Mouse (Mus musculus) E14TG2a.4 (cell line): Measurements from ENCODE around the gene Minar1.
A peak's percentile ranks its signal among the peaks of the same experiment; 100 is the strongest.

Experiments used
- H3K27me3 ChIP-seq: 2 replicates; pipeline ENCODE4 v1.6.1; 2014; ENCODE audit warnings: low read length, control low read depth; ENCODE audit not compliant: insufficient read depth
- H3K36me3 ChIP-seq: 2 replicates; pipeline ENCODE4 v1.6.1; 2014; ENCODE audit warnings: low read length, control low read depth; ENCODE audit not compliant: insufficient read depth
- H3K4me1 ChIP-seq: replicated peaks from 2 replicates; pipeline ENCODE4 v1.6.1; 2014; ENCODE audit warnings: low read depth, low read length, control low read depth
- H3K4me3 ChIP-seq: replicated peaks from 2 replicates; pipeline ENCODE4 v1.5.1; 2014; ENCODE audit warnings: mild to moderate bottlenecking, low read length
- H3K9me3 ChIP-seq: 2 replicates; pipeline ENCODE4 v1.6.1; 2014; ENCODE audit warnings: low read length, control low read depth
- CTCF ChIP-seq: conservative IDR thresholded peaks from 2 replicates; pipeline ENCODE4 v1.5.1; 2014; ENCODE audit warnings: low read length
- NANOG ChIP-seq: IDR thresholded peaks from 2 replicates; pipeline ENCODE4 v1.6.1; 2014; ENCODE audit warnings: borderline replicate concordance, low read length, mixed read lengths
- POU5F1 ChIP-seq: IDR thresholded peaks from 2 replicates; pipeline ENCODE4 v1.6.1; 2014; ENCODE audit warnings: low read length, borderline replicate concordance

Gene Minar1

GRCm38 (mm10) chr9:89623006-89623760 is at the start of gene Minar1:
TSS of gene Minar1 (minus strand) at chr9:89623125.
- TF ChIP-seq CTCF (no peak; the same call in 1 of the 2 replicates), NANOG (no peak), POU5F1 (no peak)
- no peaks in the 10 kb centered on the region for H3K9me3 ChIP-seq
- peak within 1 kb of the TSS; percentile 73 for H3K4me3 ChIP-seq
- no peaks in the 10 kb centered on the region for H3K36me3 ChIP-seq
- H3K27me3 ChIP-seq = peaks cover 70% of the 10 kb centered on the region
- H3K4me1 ChIP-seq = peaks cover 24% of the 10 kb centered on the region

DNA sequence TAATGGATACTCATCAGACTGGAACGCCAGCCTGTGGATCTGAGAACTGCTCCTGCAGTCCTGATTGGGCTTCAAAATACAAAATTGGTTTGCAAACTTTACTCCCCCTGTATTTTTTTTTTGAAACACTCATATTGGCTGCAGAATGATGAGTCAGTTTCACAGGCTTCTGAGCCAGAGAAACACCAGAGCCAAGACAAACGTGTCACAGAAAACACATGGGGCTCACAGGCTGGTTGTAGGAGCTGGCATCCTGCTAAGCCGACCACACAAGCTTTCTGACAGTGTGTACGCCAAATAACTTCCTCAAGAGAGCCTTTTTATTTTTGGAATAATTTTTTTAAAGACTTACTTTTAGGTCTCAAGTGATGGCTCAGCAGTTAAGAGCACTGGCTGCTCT is 47.0 kb upstream of the Minar1 start:
- no peaks in the 10 kb centered on the region for H3K27me3 ChIP-seq
- no peak overlapping the region for H3K4me3 ChIP-seq
- no peaks in the 10 kb centered on the region for H3K9me3 ChIP-seq
- no peaks in the 10 kb centered on the region for H3K4me1 ChIP-seq
- no peaks in the 10 kb centered on the region for H3K36me3 ChIP-seq
- TF ChIP-seq NANOG (no peak), CTCF (no peak), POU5F1 (no peak)

DNA sequence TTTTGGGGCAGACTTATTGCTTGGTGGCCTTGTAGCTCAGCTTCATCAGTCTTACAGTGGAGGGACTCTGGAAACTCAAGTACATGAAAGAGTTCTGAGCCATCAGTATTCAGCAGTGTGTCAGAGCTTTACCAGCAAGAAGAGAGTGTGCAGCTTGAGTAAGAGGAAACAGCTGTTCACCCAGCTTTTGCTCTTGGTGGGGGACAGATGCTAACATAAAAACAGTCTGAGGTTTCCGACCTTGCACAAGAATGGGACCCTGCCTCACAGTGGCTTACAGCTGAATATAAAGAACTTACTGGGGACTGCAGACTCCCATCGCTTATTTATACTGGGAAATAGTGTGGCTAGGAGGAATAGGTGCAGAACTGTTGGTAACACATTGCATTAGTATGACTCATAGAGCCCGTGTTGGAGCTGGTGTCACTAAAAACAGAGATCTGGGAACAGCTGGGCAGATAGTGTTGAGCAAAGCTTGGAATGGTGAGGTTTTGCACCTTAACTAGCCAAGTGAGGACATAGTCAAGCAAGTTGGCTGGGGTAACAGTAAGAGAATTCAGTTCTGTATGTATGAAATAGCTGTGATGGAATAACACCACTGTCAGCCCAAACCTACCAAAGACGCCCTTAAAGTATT is 44.5 kb upstream of the Minar1 start:
- TF ChIP-seq CTCF = no peak
- no peak for TF ChIP-seq POU5F1
- TF ChIP-seq NANOG = no peak
- Histone ChIP-seq H3K9me3 (no peaks in the 10 kb centered on the region), H3K4me3 (no peak overlapping the region), H3K36me3 (no peaks in the 10 kb centered on the region), H3K27me3 (no peaks in the 10 kb centered on the region), H3K4me1 (no peaks in the 10 kb centered on the region)

DNA sequence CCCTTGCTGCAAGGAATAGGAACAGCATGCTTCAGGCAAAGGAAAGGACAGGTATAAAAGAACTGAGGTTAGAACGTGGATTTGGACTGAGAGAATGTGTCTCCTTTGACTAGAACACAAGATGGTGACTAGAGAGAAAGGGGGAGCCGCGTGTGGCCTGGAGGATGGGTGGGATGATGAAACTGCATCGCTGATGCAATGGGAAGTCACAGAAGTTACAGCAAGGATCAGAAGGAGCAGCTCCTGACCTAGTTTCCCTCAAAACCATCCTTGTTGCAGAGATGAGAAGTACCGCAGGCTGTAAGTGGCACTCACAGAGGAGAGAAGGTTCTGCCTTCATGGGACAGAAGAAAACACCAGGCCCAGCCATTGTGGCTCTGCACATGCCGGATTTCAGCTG is 28.0 kb upstream of the Minar1 start:
- H3K4me3 ChIP-seq = no peak overlapping the region
- H3K4me1 ChIP-seq = no peaks in the 10 kb centered on the region
- TF ChIP-seq CTCF (no peak), NANOG (no peak), POU5F1 (no peak)
- H3K27me3 ChIP-seq = no peaks in the 10 kb centered on the region
- no peaks in the 10 kb centered on the region for H3K36me3 ChIP-seq
- H3K9me3 ChIP-seq = no peaks in the 10 kb centered on the region

GRCm38 (mm10) chr9:89637453-89637852 is 14.5 kb upstream of the Minar1 start:
- Histone ChIP-seq H3K4me1 (no peaks in the 10 kb centered on the region), H3K4me3 (no peak overlapping the region), H3K27me3 (no peaks in the 10 kb centered on the region), H3K9me3 (peaks cover 20% of the 10 kb centered on the region), H3K36me3 (no peaks in the 10 kb centered on the region)
- no peak for TF ChIP-seq NANOG
- no peak for TF ChIP-seq CTCF
- no peak for TF ChIP-seq POU5F1

DNA sequence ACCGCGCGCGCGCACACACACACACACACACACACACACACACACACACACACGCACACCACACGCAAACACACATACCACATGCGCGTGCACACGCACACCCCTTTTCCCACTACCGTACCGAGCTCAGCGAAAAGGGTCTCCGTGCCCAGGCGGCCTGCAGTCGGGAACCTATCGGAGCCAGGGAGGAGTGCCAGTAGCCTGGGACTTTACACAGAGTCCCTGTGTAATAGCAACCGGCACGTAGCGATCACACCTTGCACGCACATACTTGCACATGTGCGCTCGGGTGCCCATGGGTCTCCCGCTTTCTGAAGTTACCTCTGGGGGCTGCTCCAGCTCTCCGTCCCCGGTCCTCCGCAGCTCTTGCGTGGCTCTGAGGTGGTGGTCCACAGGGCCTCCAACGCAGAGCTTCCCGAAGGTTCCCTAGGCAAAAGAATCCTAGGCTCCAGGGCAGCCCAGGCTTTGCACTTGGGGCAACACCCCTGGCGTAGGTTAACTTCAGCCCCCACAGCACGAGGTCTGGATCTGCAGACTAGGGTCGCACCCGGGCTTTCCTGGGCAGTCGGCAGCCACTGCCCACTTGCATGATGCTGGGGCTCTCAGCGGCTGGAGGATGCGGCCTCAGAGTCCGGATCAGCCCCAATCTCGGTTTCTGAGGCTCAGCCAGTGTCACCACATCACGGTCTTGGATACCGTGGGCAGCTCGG is 474 bp downstream of the Minar1 start:
- H3K4me1 ChIP-seq = peaks cover 24% of the 10 kb centered on the region
- H3K9me3 ChIP-seq = no peaks in the 10 kb centered on the region
- peak overlapping the region; percentile 73 for H3K4me3 ChIP-seq
- no peak for TF ChIP-seq NANOG
- no peak for TF ChIP-seq CTCF
- no peak for TF ChIP-seq POU5F1
- peaks cover 63% of the 10 kb centered on the region for H3K27me3 ChIP-seq
- H3K36me3 ChIP-seq = no peaks in the 10 kb centered on the region

DNA sequence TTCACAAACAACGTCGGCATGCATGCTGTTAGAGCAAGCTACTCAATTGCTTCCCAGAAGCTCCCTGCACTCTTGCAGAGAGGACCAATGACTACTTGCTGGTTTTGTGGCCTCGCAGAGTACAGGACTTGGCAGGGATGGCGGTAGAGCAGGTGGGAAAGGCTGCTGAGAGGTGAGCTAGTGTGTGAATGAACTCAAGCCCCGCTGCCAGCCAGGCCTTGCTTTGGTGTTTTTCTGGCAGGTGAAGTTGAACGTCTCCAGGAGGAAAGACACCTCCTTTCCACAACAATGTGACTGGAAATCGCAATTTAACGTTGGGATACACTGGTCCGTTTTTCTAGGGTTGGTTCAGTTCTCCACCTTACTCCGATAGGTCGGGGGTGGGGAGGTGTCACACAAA is 1.2 kb downstream of the Minar1 start:
- H3K36me3 ChIP-seq = no peaks in the 10 kb centered on the region
- H3K27me3 ChIP-seq = peaks cover 56% of the 10 kb centered on the region
- TF ChIP-seq CTCF = no peak
- no peak for TF ChIP-seq POU5F1
- no peak for TF ChIP-seq NANOG
- H3K4me1 ChIP-seq = peaks cover 24% of the 10 kb centered on the region
- no peak overlapping the region for H3K4me3 ChIP-seq
- H3K9me3 ChIP-seq = no peaks in the 10 kb centered on the region

GRCm38 (mm10) chr9:89620347-89620746 is 2.6 kb downstream of the Minar1 start:
- Histone ChIP-seq H3K9me3 (no peaks in the 10 kb centered on the region), H3K27me3 (peaks cover 48% of the 10 kb centered on the region), H3K4me1 (peaks cover 24% of the 10 kb centered on the region), H3K36me3 (no peaks in the 10 kb centered on the region), H3K4me3 (no peak overlapping the region)
- TF ChIP-seq NANOG (no peak), CTCF (no peak), POU5F1 (no peak)

DNA sequence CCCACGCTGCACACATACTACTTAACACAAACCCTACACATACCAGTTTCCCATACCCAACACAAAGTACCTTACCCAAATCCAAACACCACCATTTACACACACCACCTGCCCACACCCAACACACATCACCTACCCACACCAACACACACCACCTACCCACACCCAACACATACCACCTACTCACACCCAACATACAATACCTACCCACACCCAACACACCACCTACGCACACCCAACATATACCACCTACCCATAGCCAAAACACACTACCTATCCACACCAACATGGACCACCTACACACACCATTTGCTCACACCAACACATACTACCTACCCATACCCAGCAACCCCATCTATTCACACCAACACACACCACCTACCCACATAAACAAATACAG is 6.0 kb downstream of the Minar1 start:
- H3K9me3 ChIP-seq = no peaks in the 10 kb centered on the region
- TF ChIP-seq POU5F1 (no peak), NANOG (no peak), CTCF (no peak)
- H3K27me3 ChIP-seq = peaks cover 21% of the 10 kb centered on the region
- H3K4me1 ChIP-seq = peaks cover 9% of the 10 kb centered on the region
- H3K36me3 ChIP-seq = no peaks in the 10 kb centered on the region
- H3K4me3 ChIP-seq = no peak overlapping the region
